In the genomic region with DNA sequence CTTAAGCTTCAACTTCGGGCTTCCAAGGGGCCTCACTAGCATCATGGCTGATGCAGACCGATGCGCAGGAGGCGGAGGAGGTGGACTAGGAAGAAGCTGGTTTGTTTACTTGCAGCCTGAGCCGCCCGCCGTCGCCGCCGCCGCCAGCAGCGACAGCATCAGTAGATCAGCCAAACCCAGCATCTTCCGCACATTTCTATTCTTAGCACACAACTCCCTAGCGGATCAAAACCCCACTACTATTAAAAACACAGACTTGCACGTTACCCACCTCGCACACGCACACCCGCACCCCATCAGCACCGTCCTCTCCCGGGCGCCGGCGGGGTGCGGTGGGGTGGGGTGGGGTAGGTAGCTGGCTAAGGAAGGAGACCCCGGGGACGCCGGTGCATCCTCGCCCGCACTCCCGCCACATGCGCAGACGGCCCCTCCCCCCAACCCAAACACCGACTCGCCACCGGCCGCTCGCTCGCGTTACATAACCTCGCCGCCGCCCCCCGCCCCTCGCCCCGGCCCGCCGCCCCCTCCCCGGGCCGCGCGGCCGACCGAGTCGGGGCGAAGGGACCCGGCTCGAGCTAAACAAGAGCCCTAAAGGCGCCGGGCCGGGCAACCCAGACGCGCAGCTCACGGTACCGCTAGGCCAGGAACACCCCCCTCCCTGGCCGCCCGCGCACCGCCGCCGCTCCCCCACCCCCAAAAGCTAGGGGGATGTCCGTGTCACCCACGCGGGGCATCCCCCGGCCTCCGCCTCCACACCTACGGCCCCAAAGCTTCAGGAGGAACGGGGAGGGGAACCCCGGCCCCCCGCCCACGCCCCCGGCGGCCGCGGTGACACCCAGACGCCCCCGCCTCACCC, we compare ENCODE assay signal across 8 mouse cellular contexts. TPM values are rescaled to one million over a fixed set of nuclear protein-coding genes. Genes with fewer than 3 reads are reported as not detected.
DNase-seq lines count a peak whose midpoint lies in the region; ATAC-seq lines count a peak whose summit lies in the region.

No protein-coding gene starts in this region.

- under 1% methylated on average over 69 of the region's 86 CpGs for WGBS in hindbrain, embryonic 13.5 days

- H3K27ac ChIP-seq in hindbrain, embryonic 13.5 days: peak overlapping the region; percentile 100

- peak overlapping the region; percentile 86 for H3K4me3 ChIP-seq in hindbrain, embryonic 13.5 days

- peak overlapping the region; percentile 90 for H3K4me2 ChIP-seq in hindbrain, embryonic 13.5 days

- no peaks in the 10 kb centered on the region for H3K36me3 ChIP-seq in hindbrain, embryonic 13.5 days

- H3K27me3 ChIP-seq in hindbrain, embryonic 13.5 days: no peaks in the 10 kb centered on the region

- peaks cover 8% of the 10 kb centered on the region for H3K4me1 ChIP-seq in hindbrain, embryonic 13.5 days (replicated peaks)

- ATAC-seq in hindbrain, embryonic 13.5 days (ENCODE audit: low FRiP score): peak; percentile 77

- peak; percentile 71 for DNase-seq in NIH3T3 (ENCODE audit: low read depth)
- DNase-seq in cerebellum, postnatal 14 days: peak; percentile 80
- DNase-seq in frontal cortex, postnatal 14 days (ENCODE audit: low spot score in 2 of 2): peak; percentile 59 to 66
- DNase-seq in layer of hippocampus, postnatal 36 days: peak; percentile 70 to 73
- peak; percentile 61 for DNase-seq in lung, postnatal 25 days (ENCODE audit: low spot score)
- DNase-seq in retina, embryonic 14.5 days (ENCODE audit: low spot score): peak; percentile 73
- peak; percentile 62 to 75 for DNase-seq in thymus, postnatal 36 days

- no peaks in the 10 kb centered on the region for H3K9me3 ChIP-seq in hindbrain, embryonic 13.5 days

- H3K9ac ChIP-seq in hindbrain, embryonic 13.5 days: peak overlapping the region; percentile 94

RNA-seq across cellular contexts. Expression of a gene that starts 0.6 kb away (rescaled TPM):
- polyA plus RNA-seq in hindbrain, embryonic 13.5 days (2015; fragmentation: Nextera tagmentation; extraction: Ambion mirVana): 21.3 and 22.3 TPM in 2 replicates
- 100 to 1,000 TPM; 239 TPM for total RNA-seq in layer of hippocampus, postnatal 36 days (2021)

Comparison
In these comparisons a context has a peak if more than half of its experiments do, and no peak if none do; other contexts are left out.
1. Peak in every context shown above with its lines: DNase-seq, ATAC-seq, H3K4me3 ChIP-seq and H3K27ac ChIP-seq.